Mouse (Mus musculus): ENCODE measurements around the gene Kremen2.
A peak's percentile ranks its signal among the peaks of the same experiment; 100 is the strongest.
"Not testable (repeated sequence)": the region's sequence is repeated elsewhere in the genome, so short reads cannot be mapped to it uniquely, and the experiment has no call there.

The Kremen2 gene

DNA sequence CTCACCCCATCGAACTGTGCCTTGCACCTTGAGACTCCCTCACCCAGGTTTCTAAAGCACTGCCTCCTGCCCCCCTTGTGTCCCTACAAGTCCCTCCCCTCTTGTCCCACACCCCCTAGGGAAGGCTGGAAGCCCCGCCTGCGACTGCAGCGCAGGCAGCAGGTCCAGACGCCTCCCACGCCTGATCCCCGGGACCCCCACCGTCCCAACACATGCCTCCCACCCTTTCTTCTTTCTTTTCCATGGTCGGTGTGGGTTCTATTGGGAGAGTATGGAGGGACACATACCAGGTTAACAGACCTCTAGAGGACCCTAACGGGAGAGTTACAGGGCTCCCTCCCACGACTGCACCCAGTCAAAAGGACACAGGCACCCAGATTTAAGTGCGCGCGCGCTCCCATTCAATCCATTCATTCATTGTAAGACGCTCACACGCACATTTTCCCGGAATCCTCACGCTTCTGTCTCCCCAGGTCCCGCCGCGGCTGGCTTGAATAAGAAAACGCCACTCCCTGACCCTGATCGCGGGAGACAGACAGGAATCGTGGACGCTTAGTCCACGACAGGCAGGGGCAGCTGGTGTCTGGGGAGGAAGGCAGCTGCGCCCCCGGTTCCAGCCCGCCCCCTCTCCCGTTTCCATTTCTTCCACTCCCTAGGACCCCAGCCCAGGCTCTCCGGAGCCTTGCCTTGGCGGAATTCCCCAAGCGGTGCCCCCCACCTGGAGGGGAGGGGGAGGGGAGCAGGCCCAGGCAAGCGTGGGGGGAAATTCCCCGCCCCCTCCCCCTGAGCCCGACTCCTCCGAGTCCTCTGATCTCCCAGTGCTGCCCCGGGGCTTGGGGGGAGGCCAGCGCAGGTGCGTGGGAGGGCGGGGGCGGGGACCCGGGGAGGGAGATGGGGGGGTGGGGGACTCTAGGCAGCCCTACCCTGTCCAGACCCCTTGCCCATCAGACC lies at the start of gene Kremen2:
Gene Kremen2, minus strand, starts transcription at position 533 of the 951 bp plus-strand sequence.
- no peak for DNase-seq (ENCODE audit: low read depth)

DNA sequence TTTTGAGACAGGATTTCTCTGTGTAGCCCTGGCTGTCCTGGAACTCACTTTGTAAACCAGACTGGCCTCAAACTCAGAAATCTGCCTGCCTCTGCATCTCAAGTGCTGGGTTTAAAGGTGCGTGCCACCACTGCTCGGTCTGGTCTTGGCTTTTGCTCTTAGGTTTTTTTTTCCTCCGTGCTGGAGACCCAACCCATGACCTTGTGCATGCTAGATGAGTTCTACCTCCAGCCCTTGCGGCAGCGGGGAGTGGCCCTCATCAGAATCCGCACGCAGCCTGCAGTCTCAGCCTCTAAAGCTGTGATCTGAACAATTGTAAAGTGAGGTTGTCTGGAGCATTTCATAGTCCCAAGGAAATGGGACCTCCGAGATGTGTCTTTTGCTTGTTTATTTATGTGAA lies 49.7 kb upstream of the Kremen2 start:
- no peak for DNase-seq (ENCODE audit: low read depth)

DNA sequence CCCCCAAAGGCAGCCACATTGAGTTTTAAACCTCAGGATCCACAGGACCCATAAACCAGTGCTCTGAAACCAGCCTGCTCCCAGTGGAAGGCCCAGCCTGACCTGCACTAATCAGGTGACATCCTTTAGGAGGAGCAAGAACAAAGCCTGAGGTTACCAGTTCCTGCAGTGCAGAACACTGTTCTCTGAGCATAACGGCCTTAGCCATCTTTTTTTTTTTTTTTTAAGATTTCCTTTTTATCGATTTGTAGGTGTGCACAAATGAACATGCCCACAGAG lies 45.4 kb upstream of the Kremen2 start:
- DNase-seq (ENCODE audit: low read depth), result no peak

DNA sequence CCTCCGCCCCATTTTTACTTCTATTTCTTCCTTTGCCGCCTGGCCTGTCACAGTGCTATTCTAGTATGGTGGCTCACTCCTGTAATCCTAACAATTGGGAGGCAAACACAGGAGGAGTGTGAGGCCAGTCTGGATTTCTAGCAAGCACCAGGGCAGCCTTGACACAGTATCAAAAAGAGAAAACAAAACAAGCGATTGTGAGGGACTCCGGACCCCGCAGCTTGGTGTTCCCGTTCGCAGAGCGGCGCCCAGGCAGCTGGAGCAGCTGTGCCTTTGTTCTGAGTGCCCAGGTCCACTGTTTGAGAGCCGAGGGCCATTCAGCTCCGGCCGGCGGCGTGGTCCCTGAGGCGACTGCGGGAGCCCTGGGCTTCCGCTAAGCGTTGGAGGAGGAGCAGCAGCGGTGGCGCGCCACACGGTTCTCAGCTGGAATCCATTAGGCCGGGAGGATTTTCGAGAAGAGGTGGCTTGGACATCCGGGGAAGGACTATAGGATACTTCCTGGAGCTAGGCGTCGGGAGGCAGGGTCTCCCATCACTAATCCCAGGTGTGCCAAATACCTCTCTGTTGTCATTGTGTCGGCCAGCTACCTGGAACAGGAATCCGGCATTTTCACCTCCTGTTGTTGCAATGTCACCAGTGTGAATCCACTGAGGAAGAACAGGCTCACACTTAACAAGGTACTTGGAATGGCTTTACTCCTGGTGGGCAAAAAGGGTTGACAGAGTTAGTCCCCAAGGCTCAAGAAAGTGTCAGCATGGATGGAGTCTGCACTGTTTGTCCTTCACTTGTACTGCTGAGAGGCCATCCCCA lies 44.8 kb upstream of the Kremen2 start, which contains the start of gene Srrm2:
Gene Srrm2, plus strand, starts transcription at position 264 of the 810 bp plus-strand sequence.
- DNase-seq (ENCODE audit: low read depth), result no peak

DNA sequence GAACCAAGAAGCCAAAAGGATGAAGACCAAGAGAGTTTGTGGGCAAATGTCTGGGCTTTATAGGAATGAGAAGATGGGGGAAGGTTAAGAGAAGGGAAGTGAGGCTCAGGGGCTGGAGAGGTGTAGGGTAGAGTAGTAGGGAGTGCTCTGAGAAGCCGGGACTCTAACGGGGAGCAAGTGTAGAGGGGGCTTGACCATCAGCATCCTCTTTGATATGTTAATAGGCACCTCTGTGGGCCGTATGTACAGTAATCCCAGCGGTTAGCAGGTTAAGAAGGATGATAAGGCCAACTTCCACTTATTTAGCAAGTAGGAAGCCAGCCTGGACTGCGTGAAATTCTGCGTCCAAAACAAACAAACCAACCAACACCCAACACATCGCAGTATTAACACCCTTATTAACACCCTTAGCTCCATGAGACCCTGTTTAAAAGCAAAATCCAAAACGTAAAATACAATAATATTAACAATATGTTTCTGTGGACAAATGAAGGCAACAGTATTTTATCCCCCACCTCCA lies 44.2 kb upstream of the Kremen2 start:
- no peak for DNase-seq (ENCODE audit: low read depth)

DNA sequence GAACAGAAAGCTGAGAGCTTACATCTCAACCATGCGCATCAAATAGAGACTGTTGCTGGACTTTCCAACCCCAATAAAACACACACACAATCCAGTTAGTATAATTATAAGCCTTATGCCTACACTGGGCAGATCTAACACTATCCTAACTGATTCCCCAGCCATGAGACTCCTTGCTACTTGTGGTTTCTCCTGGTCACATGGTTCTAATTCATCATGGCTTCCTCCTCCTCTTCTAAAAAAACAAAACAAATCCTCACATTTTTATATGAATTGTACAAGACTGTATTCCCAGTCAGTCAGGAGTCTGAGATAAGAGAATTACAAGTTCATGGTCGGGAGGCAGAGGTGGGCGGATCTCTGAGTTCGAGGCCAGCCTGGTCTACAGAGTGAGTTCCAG lies 43.3 kb upstream of the Kremen2 start:
- no peak for DNase-seq (ENCODE audit: low read depth)

- DNase-seq (ENCODE audit: low read depth), result no peak
These were observed 40.9 kb upstream of the Kremen2 start for GRCm38 (mm10) chr17:23786510-23786931.

DNA sequence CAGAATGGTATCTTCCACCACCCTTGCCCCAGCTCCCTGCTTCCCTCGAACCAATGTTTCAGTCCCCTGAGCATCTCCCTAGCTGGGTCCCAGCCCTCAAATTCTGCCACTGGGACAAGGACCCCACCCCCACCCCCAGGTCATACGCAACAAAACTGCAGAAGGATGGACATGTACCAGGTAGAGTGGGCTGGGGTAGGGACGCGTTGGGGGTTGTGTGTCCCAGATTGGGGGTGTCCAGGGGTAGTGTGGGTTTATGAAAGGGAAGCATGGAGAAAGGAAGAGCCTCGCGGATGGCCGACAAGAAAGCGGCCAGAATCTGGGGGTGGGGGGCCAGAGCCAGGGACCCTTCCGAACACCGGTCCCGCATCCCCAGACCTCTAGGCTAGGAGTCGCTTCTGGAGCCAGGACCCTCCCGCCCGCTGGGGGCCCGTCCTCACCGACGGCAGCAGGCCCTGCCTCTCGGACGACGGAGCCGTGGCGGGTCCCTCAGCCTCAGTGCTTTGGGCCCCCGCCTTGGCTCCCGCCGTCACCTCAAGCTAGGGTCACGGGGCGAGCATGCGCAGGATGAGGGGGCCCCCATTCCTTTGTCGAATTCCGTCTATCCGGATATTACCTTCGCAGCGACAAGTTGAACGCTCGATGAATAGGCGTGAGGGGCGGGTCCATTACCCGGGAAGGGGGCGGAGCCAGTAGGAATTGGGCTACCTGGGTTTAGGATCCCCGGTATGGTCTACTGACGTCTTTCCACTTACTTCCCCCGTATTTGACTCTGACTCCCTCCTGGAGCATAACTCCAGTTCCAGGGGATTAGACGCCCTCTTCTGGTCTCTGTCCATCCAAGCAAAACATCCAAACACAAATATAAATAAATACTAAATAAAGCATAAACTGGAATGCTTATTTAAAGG lies 40.2 kb upstream of the Kremen2 start, which contains the start of gene Flywch2:
Gene Flywch2, minus strand, starts transcription at position 521 of the 911 bp plus-strand sequence.
- DNase-seq (ENCODE audit: low read depth), result peak; percentile 75

DNA sequence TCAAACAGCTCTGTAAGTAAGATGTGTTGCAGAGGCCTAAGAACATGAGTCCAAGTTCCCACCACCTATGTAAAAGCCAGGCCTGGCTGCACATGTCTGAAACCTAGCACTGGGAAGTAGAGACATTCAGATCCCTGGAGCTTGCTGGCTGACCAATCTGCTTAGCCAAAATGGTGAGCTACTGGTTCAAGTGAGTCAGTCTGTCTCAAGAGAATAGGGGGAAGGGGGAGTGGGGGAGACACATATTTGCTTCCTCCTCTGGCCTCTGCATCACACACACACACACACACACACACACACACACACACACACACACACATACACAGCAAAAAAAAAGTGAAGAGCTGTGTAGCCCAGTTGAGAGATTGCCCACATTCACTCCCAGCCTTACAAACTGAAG lies 37.7 kb upstream of the Kremen2 start:
- DNase-seq (ENCODE audit: low read depth), result no peak

DNA sequence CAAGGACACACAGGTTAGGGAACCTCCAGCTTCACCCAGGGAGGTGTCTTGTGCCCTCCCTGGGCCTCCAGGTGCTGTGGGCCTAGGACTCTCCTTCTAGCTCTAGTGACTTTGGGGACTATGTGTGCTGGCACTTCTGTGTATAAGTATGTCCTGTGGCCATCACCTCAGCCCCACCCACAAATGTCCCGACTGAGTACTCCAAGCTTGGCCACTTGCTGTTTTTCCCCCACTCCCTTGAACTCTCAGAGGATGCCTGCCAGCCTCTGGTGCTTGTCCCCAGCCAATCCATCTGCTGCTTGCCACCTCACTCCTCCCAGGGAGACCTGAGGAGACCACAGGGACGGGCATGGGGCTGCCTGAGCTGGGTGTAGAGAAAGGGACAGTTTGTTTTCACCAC lies 32.8 kb upstream of the Kremen2 start:
- no peak for DNase-seq (ENCODE audit: low read depth)

DNA sequence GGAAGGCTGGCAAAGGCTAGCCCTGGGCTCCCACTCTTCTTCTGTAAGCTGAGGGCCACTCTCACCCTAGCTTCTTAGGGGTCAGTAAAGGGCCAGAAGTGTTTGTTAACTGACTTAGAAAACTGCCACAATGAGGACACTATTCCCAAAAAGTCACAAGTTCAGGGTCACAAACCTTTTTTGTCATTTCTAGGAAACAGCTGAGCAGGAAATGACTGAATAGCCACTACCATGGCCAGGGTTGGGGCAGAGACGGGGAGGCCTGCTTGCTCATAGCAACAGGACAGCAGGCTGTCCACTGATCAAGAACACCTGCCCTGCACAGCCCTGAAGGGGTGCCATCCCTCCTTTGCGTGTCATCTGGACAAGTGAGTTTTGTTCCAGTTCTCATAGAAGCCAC lies 31.5 kb upstream of the Kremen2 start:
- DNase-seq (ENCODE audit: low read depth), result no peak

- DNase-seq (ENCODE audit: low read depth), result no peak
These were observed 30.6 kb upstream of the Kremen2 start for GRCm38 (mm10) chr17:23776216-23776615.

- no peak for DNase-seq (ENCODE audit: low read depth)
These were observed 28.5 kb upstream of the Kremen2 start for GRCm38 (mm10) chr17:23774090-23774489.

DNA sequence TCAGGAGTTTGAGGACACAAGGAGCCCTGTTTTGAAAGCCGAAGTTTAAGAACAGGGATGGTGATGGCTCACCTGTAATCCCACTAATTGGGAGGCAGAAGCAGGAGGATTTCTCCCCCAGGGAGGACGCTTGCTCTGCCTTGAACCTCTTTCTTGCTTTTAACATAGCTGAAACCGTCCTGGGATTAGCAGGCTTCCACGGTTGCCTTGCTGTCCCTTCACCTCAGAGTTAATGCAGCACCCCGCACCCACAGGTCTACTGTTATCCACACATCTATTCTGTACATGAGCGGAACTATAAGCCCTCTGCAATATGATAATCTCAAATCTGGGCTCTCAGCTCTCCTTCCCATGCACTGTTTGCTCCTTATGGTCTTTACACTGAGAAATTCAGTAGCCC lies 28.0 kb upstream of the Kremen2 start:
- DNase-seq (ENCODE audit: low read depth), result no peak

DNA sequence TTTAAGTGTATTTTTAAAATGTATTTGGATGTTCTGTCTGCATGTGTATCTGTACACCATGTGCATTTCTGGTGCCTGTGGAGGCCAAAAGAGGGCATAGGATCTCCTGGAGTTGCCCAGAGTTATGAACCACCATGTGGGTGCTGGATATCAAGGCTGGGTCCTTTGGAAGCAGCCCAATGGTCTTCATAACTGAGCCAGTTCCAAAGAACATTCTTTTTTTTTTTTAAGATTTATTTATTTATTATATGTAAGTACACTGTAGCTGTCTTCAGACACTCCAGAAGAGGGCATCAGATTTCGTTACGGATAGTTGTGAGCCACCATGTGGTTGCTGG lies 26.6 kb upstream of the Kremen2 start:
- DNase-seq (ENCODE audit: low read depth), result not testable (repeated sequence)

DNA sequence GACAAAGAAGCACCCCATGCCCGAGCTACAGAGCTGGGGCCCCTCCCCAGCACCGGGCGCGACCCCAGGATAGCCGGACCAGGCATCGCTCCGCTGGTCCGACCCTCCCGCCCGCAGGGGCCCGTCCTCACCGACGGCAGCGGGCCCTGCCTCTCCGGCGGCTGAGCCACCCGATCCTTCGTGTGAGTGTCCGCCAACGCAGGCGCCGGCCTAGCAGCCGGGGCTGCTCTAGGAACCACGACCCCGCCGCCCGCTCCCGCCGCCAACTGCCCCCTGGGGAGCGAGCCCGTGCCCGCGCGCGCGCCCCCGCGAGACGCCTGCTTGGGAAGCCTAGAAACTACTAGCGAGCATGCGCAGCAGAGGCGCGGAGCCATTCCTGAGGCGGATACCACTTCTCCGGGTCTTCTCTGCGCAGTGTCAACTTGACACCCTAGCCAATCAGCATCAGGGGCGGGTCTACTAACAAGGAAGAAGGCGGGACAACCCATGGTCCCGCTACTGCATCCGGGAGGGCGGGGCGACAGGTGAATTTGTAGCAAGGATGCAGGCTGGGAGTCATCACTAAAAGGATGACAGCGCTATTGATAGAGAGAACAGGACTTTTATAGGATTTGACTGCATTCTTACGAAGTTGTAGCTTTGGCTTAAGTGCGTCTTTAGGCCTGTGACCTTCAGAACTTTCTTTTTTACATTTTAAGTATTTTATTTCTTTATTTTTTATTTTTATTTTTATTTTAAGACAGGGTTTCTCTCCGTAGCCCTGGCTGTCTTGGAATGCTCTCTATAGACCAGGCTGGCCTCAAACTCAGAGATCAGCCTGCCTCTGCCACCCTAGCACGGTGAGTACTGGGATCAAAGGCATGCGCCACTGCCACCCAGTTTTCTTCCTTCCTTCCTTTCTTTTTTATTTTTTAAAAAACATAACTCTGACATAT lies 25.9 kb upstream of the Kremen2 start, which contains the start of gene Flywch1:
Gene Flywch1, minus strand, starts transcription at position 319 of the 935 bp plus-strand sequence.
- DNase-seq (ENCODE audit: low read depth), result peak; percentile 95

- no peak for DNase-seq (ENCODE audit: low read depth)
These were observed 25.3 kb upstream of the Kremen2 start for GRCm38 (mm10) chr17:23770896-23771283.

GRCm38 (mm10) chr17:23770493-23770892 lies 24.9 kb upstream of the Kremen2 start:
- DNase-seq (ENCODE audit: low read depth), result no peak

GRCm38 (mm10) chr17:23762976-23763375 lies 17.3 kb upstream of the Kremen2 start:
- no peak for DNase-seq (ENCODE audit: low read depth)

DNA sequence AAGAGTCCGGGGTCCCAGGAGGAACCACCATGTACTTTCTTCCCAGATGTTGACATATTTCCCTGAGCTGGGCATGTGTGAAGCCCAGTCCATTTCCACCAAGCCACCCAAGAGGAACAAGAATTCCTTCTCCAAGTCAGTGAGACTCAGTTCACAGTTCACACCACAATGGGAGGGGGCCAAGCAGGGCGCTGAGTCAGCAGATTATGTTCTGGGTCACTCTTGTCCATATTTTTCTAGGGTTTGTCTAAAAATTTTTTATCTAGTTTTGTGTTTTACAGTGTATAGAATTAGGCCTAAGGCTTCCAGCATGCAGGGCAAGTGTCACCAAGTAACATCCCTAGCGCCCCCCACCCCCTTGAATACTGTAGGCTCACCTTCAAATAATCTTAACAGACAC lies 15.5 kb upstream of the Kremen2 start:
- no peak for DNase-seq (ENCODE audit: low read depth)

GRCm38 (mm10) chr17:23760231-23760630 lies 14.6 kb upstream of the Kremen2 start:
- DNase-seq (ENCODE audit: low read depth), result no peak

All from c-Kit-positive CD71-positive TER-119-negative erythroid progenitor cells, embryonic 14.5 days (primary cell).